Mouse (Mus musculus): ENCODE results near the gene Phykpl.

Phykpl gene

DNA sequence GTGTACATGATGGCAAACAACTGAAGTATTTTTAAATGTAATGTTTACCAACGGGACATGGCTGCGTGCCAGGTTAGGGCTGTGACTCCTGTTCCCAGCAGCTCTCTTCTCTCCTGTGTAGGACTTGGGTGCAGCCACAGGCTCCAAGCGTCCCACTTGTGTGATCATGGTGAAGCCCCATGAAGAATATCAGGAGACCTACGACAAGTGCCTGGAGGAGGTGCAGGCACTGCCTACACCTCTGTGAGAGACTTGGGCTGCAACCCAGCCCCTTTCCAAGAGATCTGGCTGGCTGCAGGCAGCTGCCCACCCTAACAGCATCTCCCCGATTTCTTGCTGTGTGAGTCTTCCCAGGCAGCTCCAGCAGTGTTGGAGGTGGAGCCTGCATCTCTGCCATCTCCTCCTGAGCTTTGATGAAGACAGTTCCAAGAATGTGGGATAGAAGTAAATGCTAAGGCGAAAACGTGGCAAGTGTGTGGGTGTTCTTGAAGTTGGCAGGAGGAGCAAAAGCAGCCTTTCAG, 38.5 kb downstream of the Phykpl start:
- TF ChIP-seq GATA4 (IDR thresholded peaks at IDR 0.05; ENCODE audit: insufficient replicate concordance, low read length), result no peak

- no peak for TF ChIP-seq GATA4 (IDR thresholded peaks at IDR 0.05; ENCODE audit: insufficient replicate concordance, low read length)
Observed at GRCm38 (mm10) chr11:51625187-51625820, 40.7 kb downstream of the Phykpl start.

DNA sequence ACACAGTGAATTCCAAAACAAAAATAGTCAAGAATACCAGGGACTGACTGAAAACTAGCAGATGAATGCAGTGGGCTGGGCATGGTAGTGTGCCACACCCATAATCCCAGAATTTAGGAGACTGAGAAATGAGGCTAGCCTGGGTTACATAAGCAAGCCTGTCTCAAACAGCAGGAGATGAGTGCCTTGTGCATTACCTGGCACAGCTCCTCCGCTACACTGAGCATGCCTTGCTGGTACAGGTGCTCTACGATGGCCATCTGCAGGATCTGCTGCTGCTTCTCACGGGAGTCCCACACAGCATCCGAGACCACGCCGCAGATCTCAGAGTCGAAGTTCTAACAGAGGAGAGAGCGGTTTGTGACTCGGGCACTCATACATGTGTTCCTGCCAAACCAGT, 42.9 kb downstream of the Phykpl start:
- TF ChIP-seq GATA4 (IDR thresholded peaks at IDR 0.05; ENCODE audit: insufficient replicate concordance, low read length), result no peak

DNA sequence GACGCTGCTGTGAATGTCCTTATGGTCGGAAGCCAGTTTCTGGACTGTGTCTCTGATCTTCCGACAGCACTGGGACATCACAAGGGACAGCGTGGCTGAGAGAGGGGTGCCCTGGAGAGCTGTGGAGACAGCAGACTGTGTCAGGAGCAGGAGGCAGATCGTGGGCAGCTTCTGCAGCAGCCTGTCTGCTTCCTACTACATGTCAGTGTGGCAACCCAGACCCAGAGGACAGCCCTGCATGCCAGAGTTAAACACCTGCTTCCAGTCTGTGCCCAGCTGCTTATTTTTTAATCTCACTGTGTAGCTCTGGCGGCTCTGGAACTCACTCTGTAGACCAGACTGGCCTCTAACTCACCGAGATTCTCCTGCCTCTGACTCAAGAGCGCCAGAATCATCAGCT, 43.4 kb downstream of the Phykpl start:
- no peak for TF ChIP-seq GATA4 (IDR thresholded peaks at IDR 0.05; ENCODE audit: insufficient replicate concordance, low read length)

GRCm38 (mm10) chr11:51629651-51630314, 45.2 kb downstream of the Phykpl start:
- TF ChIP-seq GATA4 (IDR thresholded peaks at IDR 0.05; ENCODE audit: insufficient replicate concordance, low read length), result no peak

GRCm38 (mm10) chr11:51632130-51632753, 47.7 kb downstream of the Phykpl start:
- no peak for TF ChIP-seq GATA4 (IDR thresholded peaks at IDR 0.05; ENCODE audit: insufficient replicate concordance, low read length)

DNA sequence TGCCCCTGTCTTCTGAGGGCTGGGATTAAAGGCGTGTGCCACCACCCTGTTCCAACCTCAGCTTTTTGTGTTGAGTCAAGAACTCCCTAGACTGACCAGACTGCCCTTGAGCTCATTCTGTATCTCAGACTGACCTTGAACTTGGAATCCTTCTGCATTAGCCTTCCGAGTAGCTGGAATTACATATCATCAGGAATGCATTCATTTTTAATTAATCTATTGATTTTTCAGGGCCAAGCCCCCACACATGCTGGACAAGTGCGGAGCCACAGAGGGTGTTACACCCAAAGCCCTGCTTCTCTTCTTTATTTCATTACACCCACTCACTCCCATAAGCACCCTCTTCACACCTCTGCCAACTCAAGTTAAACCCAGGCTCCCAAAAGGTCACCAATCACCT, 49.2 kb downstream of the Phykpl start:
- TF ChIP-seq GATA4 (IDR thresholded peaks at IDR 0.05; ENCODE audit: insufficient replicate concordance, low read length), result no peak

DNA sequence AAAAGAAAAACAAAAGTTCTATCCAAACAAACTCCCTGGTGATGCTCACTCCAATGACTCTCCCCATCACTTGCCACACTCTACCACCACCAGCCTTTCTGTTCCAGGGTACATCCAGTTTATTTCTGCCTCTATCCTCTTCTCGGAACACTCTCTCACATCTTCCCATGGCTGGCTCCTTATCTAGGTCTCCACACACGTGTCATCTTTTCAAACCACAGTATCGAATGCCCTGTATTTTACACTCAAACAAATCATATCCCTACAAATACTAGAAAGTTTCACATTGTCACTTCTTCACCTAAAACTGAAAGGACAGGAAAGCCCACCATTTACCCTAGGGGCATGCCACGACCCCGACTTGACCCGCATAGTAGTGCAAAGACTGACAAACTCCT, 50.6 kb downstream of the Phykpl start:
- no peak for TF ChIP-seq GATA4 (IDR thresholded peaks at IDR 0.05; ENCODE audit: insufficient replicate concordance, low read length)

GRCm38 (mm10) chr11:51635525-51636322, 51.2 kb downstream of the Phykpl start, which contains the start of gene Rmnd5b:
TSS of gene Rmnd5b (minus strand) at chr11:51635896.
- no peak for TF ChIP-seq GATA4 (IDR thresholded peaks at IDR 0.05; ENCODE audit: insufficient replicate concordance, low read length)

DNA sequence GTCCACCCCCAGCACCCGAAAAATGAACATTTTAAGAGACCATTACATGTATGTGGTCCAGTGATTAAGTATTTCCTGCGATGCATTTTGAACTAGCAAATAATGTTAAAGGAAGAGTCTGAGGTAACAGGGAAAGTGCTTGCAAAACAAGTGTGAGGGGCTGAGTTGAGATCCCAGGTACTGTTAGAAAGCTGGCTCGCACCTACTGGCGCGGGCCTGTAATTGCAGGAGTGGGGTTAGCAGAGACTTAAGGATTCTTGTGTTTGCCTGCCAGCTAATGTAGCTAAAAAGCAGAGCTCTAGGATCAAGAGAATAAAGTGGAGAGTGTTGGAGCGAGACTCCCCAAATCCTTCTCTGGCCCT, 51.7 kb downstream of the Phykpl start:
- no peak for TF ChIP-seq GATA4 (IDR thresholded peaks at IDR 0.05; ENCODE audit: insufficient replicate concordance, low read length)

DNA sequence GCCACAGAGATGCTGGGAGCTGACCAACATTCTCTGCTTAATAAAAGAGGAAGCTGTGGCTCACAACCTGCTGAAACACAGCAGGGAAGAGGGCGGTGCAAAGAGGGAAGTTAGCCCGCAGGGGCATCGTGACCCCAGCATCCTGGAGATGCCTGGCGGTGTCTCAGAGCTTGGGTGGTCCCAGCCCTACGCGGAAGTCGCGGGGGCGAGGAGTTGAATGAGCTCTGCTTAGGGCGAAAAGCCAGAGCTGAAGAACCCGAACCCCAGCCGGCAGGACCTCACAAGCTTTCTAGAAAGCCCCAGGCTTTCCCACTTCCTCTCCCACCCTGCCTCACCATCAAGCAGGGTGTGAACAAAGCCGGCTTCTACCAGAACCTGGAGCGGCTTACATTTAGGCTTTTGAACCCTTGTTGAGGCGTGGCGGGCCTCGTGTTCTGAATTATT, 53.4 kb downstream of the Phykpl start:
- no peak for TF ChIP-seq GATA4 (IDR thresholded peaks at IDR 0.05; ENCODE audit: insufficient replicate concordance, low read length)

- TF ChIP-seq GATA4 (IDR thresholded peaks at IDR 0.05; ENCODE audit: insufficient replicate concordance, low read length), result no peak
Observed at GRCm38 (mm10) chr11:51638497-51638896, 53.9 kb downstream of the Phykpl start.

- no peak for TF ChIP-seq GATA4 (IDR thresholded peaks at IDR 0.05; ENCODE audit: insufficient replicate concordance, low read length)
Observed at GRCm38 (mm10) chr11:51640748-51641147, 56.2 kb downstream of the Phykpl start.

- TF ChIP-seq GATA4 (IDR thresholded peaks at IDR 0.05; ENCODE audit: insufficient replicate concordance, low read length), result no peak
Observed at GRCm38 (mm10) chr11:51643202-51643601, 58.6 kb downstream of the Phykpl start.

DNA sequence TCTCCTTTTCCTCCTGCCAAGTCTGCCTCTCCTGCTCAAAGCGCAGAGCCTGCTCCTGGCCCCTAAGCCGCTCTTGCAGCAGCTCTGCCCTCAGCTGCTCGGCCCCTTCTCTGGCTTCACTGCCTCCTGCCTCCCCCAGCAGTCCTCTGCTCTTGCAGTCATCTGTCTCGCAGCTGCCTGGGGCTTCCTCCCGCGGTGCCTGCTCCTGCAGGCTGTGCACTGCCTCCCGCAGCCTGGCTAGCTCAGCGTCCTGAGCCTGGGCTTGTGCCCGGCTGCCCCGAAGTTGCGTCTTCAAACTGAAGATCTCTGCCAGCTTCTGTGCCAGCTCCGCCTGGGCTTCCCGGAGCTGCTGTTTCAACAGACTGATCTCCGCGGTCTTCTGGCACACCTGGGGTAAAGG, 59.2 kb downstream of the Phykpl start:
- TF ChIP-seq GATA4 (IDR thresholded peaks at IDR 0.05; ENCODE audit: insufficient replicate concordance, low read length), result no peak
